8 mouse cellular contexts compared by ENCODE assay signal in genomic region chr13:62855396-62856304, GRCm38 (mm10). TPM values are rescaled to one million over a fixed set of nuclear protein-coding genes. Genes with fewer than 3 reads are reported as not detected.
DNase-seq lines count a peak whose midpoint lies in the region; ATAC-seq and TF ChIP-seq lines count a peak whose summit lies in the region.

No protein-coding gene starts in this region.

- ATAC-seq in lung, postnatal 0 days: no peak
- peak; percentile 60 for ATAC-seq in forebrain, embryonic 14.5 days
- ATAC-seq in liver, embryonic 13.5 days (ENCODE audit: low read depth): no peak
- no peak for ATAC-seq in stomach, embryonic 14.5 days (ENCODE audit: insufficient number of reproducible peaks, insufficient read depth, low FRiP score, low read depth)

- no peak overlapping the region for H3K9ac ChIP-seq in lung, postnatal 0 days (replicated peaks; ENCODE audit: low read depth)
- no peak overlapping the region for H3K9ac ChIP-seq in forebrain, embryonic 14.5 days (ENCODE audit: low read length)
- H3K9ac ChIP-seq in liver, embryonic 13.5 days: no peak overlapping the region
- H3K9ac ChIP-seq in stomach, embryonic 14.5 days (replicated peaks; ENCODE audit: low read depth, low read length): no peak overlapping the region

- no peaks in the 10 kb centered on the region for H3K9me3 ChIP-seq in lung, postnatal 0 days (ENCODE audit: low read length)
- H3K9me3 ChIP-seq in forebrain, embryonic 14.5 days (replicated peaks; ENCODE audit: control insufficient read depth, low read length): no peaks in the 10 kb centered on the region
- no peaks in the 10 kb centered on the region; the same call in 1 of the 2 replicates for H3K9me3 ChIP-seq in liver, embryonic 13.5 days (replicated peaks)
- H3K9me3 ChIP-seq in stomach, embryonic 14.5 days (ENCODE audit: control insufficient read depth, low read depth, low read length): no peaks in the 10 kb centered on the region

- 37% methylated on average over 23 of the region's 25 CpGs for WGBS in lung, postnatal 0 days
- WGBS in forebrain, embryonic 14.5 days: 34% methylated on average over 25 of the region's 25 CpGs
- WGBS in liver, embryonic 13.5 days (ENCODE audit: insufficient replicate concordance): 23% methylated on average over 25 of the region's 25 CpGs
- 30% methylated on average over 25 of the region's 25 CpGs for WGBS in stomach, embryonic 14.5 days

- no peaks in the 10 kb centered on the region for H3K27me3 ChIP-seq in lung, postnatal 0 days (replicated peaks; ENCODE audit: insufficient read depth, low read length)
- H3K27me3 ChIP-seq in forebrain, embryonic 14.5 days (replicated peaks; ENCODE audit: control insufficient read depth, insufficient read depth, low read length): no peaks in the 10 kb centered on the region
- no peaks in the 10 kb centered on the region for H3K27me3 ChIP-seq in liver, embryonic 13.5 days
- H3K27me3 ChIP-seq in stomach, embryonic 14.5 days (ENCODE audit: control insufficient read depth, insufficient read depth, low read length): no peaks in the 10 kb centered on the region

- TF ChIP-seq EP300 in lung, postnatal 0 days (IDR thresholded peaks at IDR 0.05): no peak

- H3K4me3 ChIP-seq in lung, postnatal 0 days (ENCODE audit: low read depth, low read length): no peak overlapping the region
- peak overlapping the region; percentile 22 for H3K4me3 ChIP-seq in forebrain, embryonic 14.5 days (ENCODE audit: low read depth, low read length)
- peak overlapping the region; percentile 21 for H3K4me3 ChIP-seq in liver, embryonic 13.5 days (replicated peaks)
- H3K4me3 ChIP-seq in stomach, embryonic 14.5 days (ENCODE audit: low read depth, low read length): 0 out of 2 replicates have a peak overlapping the region, but pooled peaks have one; percentile 7

- no peaks in the 10 kb centered on the region for H3K36me3 ChIP-seq in lung, postnatal 0 days (ENCODE audit: insufficient read depth, low read length)
- H3K36me3 ChIP-seq in forebrain, embryonic 14.5 days (ENCODE audit: control insufficient read depth, insufficient read depth, low read length): no peaks in the 10 kb centered on the region
- no peaks in the 10 kb centered on the region for H3K36me3 ChIP-seq in liver, embryonic 13.5 days
- no peaks in the 10 kb centered on the region for H3K36me3 ChIP-seq in stomach, embryonic 14.5 days (ENCODE audit: control insufficient read depth, insufficient read depth, low read length)

- no peak for DNase-seq in lung, postnatal 0 days (ENCODE audit: low spot score)
- no peak for DNase-seq in lung, postnatal 14 days
- DNase-seq in forebrain, embryonic 14.5 days (ENCODE audit: low spot score): no peak
- DNase-seq in liver, embryonic 13.5 days: no peak
- no peak for DNase-seq in gastrocnemius, postnatal 10 days
- DNase-seq in spleen, postnatal 36 days (ENCODE audit: low spot score in 2 of 2): no peak
- DNase-seq in cerebellum, adult 9-10 months: no peak

- peaks cover 3% of the 10 kb centered on the region; the same call in 1 of the 2 replicates for H3K4me1 ChIP-seq in lung, postnatal 0 days (ENCODE audit: insufficient read depth, low read depth, low read length)
- no peaks in the 10 kb centered on the region for H3K4me1 ChIP-seq in forebrain, embryonic 14.5 days (ENCODE audit: control insufficient read depth, insufficient read depth, low read length)
- H3K4me1 ChIP-seq in liver, embryonic 13.5 days (replicated peaks): peaks cover 13% of the 10 kb centered on the region
- no peaks in the 10 kb centered on the region for H3K4me1 ChIP-seq in stomach, embryonic 14.5 days (ENCODE audit: control insufficient read depth, insufficient read depth, low read length)

- no peak overlapping the region for H3K27ac ChIP-seq in lung, postnatal 0 days (ENCODE audit: low read length)
- no peak overlapping the region for H3K27ac ChIP-seq in forebrain, embryonic 14.5 days (ENCODE audit: low read depth, low read length)
- H3K27ac ChIP-seq in liver, embryonic 13.5 days: no peak overlapping the region
- no peak overlapping the region for H3K27ac ChIP-seq in stomach, embryonic 14.5 days (ENCODE audit: low read length)

- H3K4me2 ChIP-seq in lung, postnatal 0 days (replicated peaks; ENCODE audit: low read depth, low read length): peak overlapping the region; percentile 54
- peak overlapping the region; percentile 50 for H3K4me2 ChIP-seq in forebrain, embryonic 14.5 days (ENCODE audit: low read length)
- peak overlapping the region; percentile 56 for H3K4me2 ChIP-seq in liver, embryonic 13.5 days
- H3K4me2 ChIP-seq in stomach, embryonic 14.5 days (replicated peaks; ENCODE audit: low read depth, low read length): peak overlapping the region; percentile 45

- TF ChIP-seq CTCF in lung, postnatal 0 days (IDR thresholded peaks at IDR 0.05): no peak

RNA-seq across cellular contexts. Expression of gene Fbp2, which starts 2.6 kb away (rescaled TPM):
- polyA plus RNA-seq in lung, postnatal 0 days (2015; fragmentation: Nextera tagmentation; extraction: Ambion mirVana): 1.2 and 2.7 TPM in 2 replicates
- 0.13 TPM in 1 of 2 replicates, not detected in the other for polyA plus RNA-seq in forebrain, embryonic 14.5 days (2014; fragmentation: Nextera tagmentation; extraction: Ambion mirVana)
- polyA plus RNA-seq in liver, embryonic 13.5 days (2015; fragmentation: Nextera tagmentation; extraction: Ambion mirVana): 0.19 TPM in 1 of 2 replicates, not detected in the other
- 35.2 and 35.3 TPM in 2 replicates for polyA plus RNA-seq in stomach, embryonic 14.5 days (2014; fragmentation: Nextera tagmentation; extraction: Ambion mirVana)
- 100 to 1,000 TPM; 156 to 173 TPM for total RNA-seq in gastrocnemius, postnatal 10 days (2021)

RNA-seq across cellular contexts. Expression of gene Fbp1, which starts 32.4 kb away (rescaled TPM):
- 1.1 and 2.4 TPM in 2 replicates for polyA plus RNA-seq in lung, postnatal 0 days (2015; fragmentation: Nextera tagmentation; extraction: Ambion mirVana)
- polyA plus RNA-seq in forebrain, embryonic 14.5 days (2014; fragmentation: Nextera tagmentation; extraction: Ambion mirVana): not detected in 2 replicates
- polyA plus RNA-seq in liver, embryonic 13.5 days (2015; fragmentation: Nextera tagmentation; extraction: Ambion mirVana): 0.42 and 0.51 TPM in 2 replicates
- 0.55 and 1.2 TPM in 2 replicates for polyA plus RNA-seq in stomach, embryonic 14.5 days (2014; fragmentation: Nextera tagmentation; extraction: Ambion mirVana)
- under 1 TPM in 1 of 2 experiments, not detected in 1; 0.54 TPM for total RNA-seq in gastrocnemius, postnatal 10 days (2021)
